Mouse (Mus musculus) heart, adult 2 months (tissue): Measurements from ENCODE around the gene E2f1.

Source experiments
- CTCF ChIP-seq: fragments of 200-600 bp; IDR thresholded peaks from 2 replicates; pipeline ENCODE4 v1.8.1; 2022; ENCODE audit warnings: antibody characterized with exemption, mild to moderate bottlenecking, moderate library complexity
- EP300 ChIP-seq: fragments of 200-500 bp; IDR thresholded peaks from 2 replicates; pipeline ENCODE4 v1.6.1; 2011; ENCODE audit warnings: low read depth, low read length, control low read depth; ENCODE audit not compliant: insufficient read depth
- POLR2A ChIP-seq: fragments of 200-500 bp; IDR thresholded peaks from 2 replicates; pipeline ENCODE4 v1.6.1; 2011; ENCODE audit warnings: mild to moderate bottlenecking, low read depth, low read length, control low read depth; ENCODE audit not compliant: insufficient read depth

GRCm38 (mm10) chr2:154586405-154586804 is 16.7 kb upstream of the E2f1 start:
- TF ChIP-seq POLR2A (no peak), CTCF (peak; percentile 54), EP300 (no peak)
